Mouse (Mus musculus): Measurements from ENCODE around the gene Spsb4.

- TF ChIP-seq CTCF (IDR thresholded peaks at IDR 0.05; ENCODE audit: low read depth, low read length), result no peak
- no peak for TF ChIP-seq TAL1 (conservative IDR thresholded peaks at IDR 0.05; ENCODE audit: low read depth, low read length)
- TF ChIP-seq GATA1 (IDR thresholded peaks at IDR 0.05; ENCODE audit: borderline replicate concordance, low read length), result no peak
- no peak for TF ChIP-seq GATA2 (IDR thresholded peaks at IDR 0.05; ENCODE audit: borderline replicate concordance, low read depth, low read length)
Measured at GRCm38 (mm10) chr9:97024451-97024850, 5.8 kb upstream of the Spsb4 start.

Measured in G1E (cell line).